Mouse (Mus musculus): Measurements from ENCODE around the gene Hoxb6.

Hoxb6 gene

GRCm38 (mm10) chr11:96268031-96268745 is 24.1 kb upstream of the Hoxb6 start:
- in situ Hi-C loops (cut with MboI, MseI) = loop anchor here in 1 of 2 experiments (10.0 kb wide), 1 partner anchor 607 kb away; no protein-coding TSS in a partner anchor

- in situ Hi-C loops (cut with MboI, MseI) = loop anchor here in 1 of 2 experiments (10.0 kb wide), 1 partner anchor 605 kb away; no protein-coding TSS in a partner anchor
Measured at GRCm38 (mm10) chr11:96269869-96270268, 22.4 kb upstream of the Hoxb6 start.

GRCm38 (mm10) chr11:96270996-96271540 is 21.2 kb upstream of the Hoxb6 start, which contains the start of gene Hoxb9:
TSS of gene Hoxb9 (plus strand) at chr11:96271457.
- in situ Hi-C loops (cut with MboI, MseI) = no loop called here

- in situ Hi-C loops (cut with MboI, MseI) = no loop called here
Measured at GRCm38 (mm10) chr11:96271541-96272011, 20.7 kb upstream of the Hoxb6 start.

GRCm38 (mm10) chr11:96272024-96272921 is 20.0 kb upstream of the Hoxb6 start:
- in situ Hi-C loops (cut with MboI, MseI) = no loop called here

GRCm38 (mm10) chr11:96274428-96274827 is 17.8 kb upstream of the Hoxb6 start:
- in situ Hi-C loops (cut with MboI, MseI) = no loop called here

GRCm38 (mm10) chr11:96275896-96276295 is 16.4 kb upstream of the Hoxb6 start:
- in situ Hi-C loops (cut with MboI, MseI) = loop anchor here in 1 of 2 experiments (5.0 kb wide), 1 partner anchor 481 kb away; no protein-coding TSS in a partner anchor

GRCm38 (mm10) chr11:96277151-96278044 is 14.9 kb upstream of the Hoxb6 start:
- in situ Hi-C loops (cut with MboI, MseI) = loop anchor here in 1 of 2 experiments (5.0 kb wide), 1 partner anchor 480 kb away; no protein-coding TSS in a partner anchor

GRCm38 (mm10) chr11:96278324-96278723 is 14.0 kb upstream of the Hoxb6 start:
- in situ Hi-C loops (cut with MboI, MseI) = loop anchor here in 1 of 2 experiments (5.0 kb wide), 1 partner anchor 479 kb away; no protein-coding TSS in a partner anchor

GRCm38 (mm10) chr11:96278773-96279172 is 13.5 kb upstream of the Hoxb6 start:
- in situ Hi-C loops (cut with MboI, MseI) = loop anchor here in 1 of 2 experiments (5.0 kb wide), 1 partner anchor 479 kb away; no protein-coding TSS in a partner anchor

- in situ Hi-C loops (cut with MboI, MseI) = loop anchor here (5.0 to 10.0 kb wide), 2 partner anchors 478 to 585 kb away; no protein-coding TSS in a partner anchor
Measured at GRCm38 (mm10) chr11:96279421-96280233, 12.6 kb upstream of the Hoxb6 start.

GRCm38 (mm10) chr11:96280399-96281378 is 11.6 kb upstream of the Hoxb6 start:
- in situ Hi-C loops (cut with MboI, MseI) = loop anchor here in 1 of 2 experiments (10.0 kb wide), 1 partner anchor 584 kb away; no protein-coding TSS in a partner anchor

- in situ Hi-C loops (cut with MboI, MseI) = loop anchor here in 1 of 2 experiments (10.0 kb wide), 1 partner anchor 583 kb away; no protein-coding TSS in a partner anchor
Measured at GRCm38 (mm10) chr11:96281396-96281795, 10.9 kb upstream of the Hoxb6 start.

GRCm38 (mm10) chr11:96281855-96282570 is 10.3 kb upstream of the Hoxb6 start, which contains the start of gene Hoxb8:
TSS of gene Hoxb8 (plus strand) at chr11:96281905.
- in situ Hi-C loops (cut with MboI, MseI) = loop anchor here in 1 of 2 experiments (10.0 kb wide), 1 partner anchor 583 kb away; no protein-coding TSS in a partner anchor

- in situ Hi-C loops (cut with MboI, MseI) = loop anchor here in 1 of 2 experiments (10.0 kb wide), 1 partner anchor 582 kb away; no protein-coding TSS in a partner anchor
Measured at GRCm38 (mm10) chr11:96282795-96283430, 9.4 kb upstream of the Hoxb6 start.

- in situ Hi-C loops (cut with MboI, MseI) = loop anchor here in 1 of 2 experiments (10.0 kb wide), 1 partner anchor 581 kb away; no protein-coding TSS in a partner anchor
Measured at GRCm38 (mm10) chr11:96284041-96284749, 8.1 kb upstream of the Hoxb6 start.
